ENCODE assay signal across 23 mouse cellular contexts in the genomic region with DNA sequence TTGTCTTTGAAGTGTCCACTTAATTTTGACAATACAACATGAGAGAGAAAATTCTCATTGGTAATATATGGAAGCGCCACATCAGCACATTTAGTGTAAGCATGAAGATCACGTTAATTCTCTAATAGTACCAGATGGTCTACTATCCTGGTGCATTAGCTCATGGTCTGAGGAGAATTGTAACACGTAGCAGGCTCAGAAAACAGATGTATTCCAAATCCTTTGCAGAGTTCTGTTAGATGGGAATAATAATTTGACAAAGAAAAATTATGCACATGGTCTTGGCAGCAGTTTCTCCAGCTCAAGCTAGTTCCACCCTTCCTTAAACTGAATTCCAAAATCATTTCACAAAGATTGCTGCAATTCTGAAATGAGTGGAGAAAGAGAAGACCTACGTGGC. TPM values are rescaled to one million over a fixed set of nuclear protein-coding genes. Genes with fewer than 3 reads are reported as not detected.
DNase-seq lines count a peak whose midpoint lies in the region; ATAC-seq lines count a peak whose summit lies in the region.
"Had no signal": no experiment of that assay in that cellular context is flagged by ENCODE, and none has a peak within 500 bp of the region (broad histone marks: within the 10 kb centered on the region; RNA-seq: fewer than 3 reads in every experiment).

No protein-coding gene starts in this region.

- intact Hi-C loops in heart, postnatal 14 days (cut with DNase I) = no loop called here

- peak; percentile 79 for ATAC-seq in lung, embryonic 16.5 days (ENCODE audit: low read depth)
- no peak; the same call in 1 of the 2 replicates for ATAC-seq in stomach, embryonic 15.5 days (ENCODE audit: insufficient read depth, low FRiP score, low read depth)
- no peak for ATAC-seq in liver, embryonic 11.5 days (replicated peaks; ENCODE audit: low FRiP score)
- ATAC-seq: activated CD4-positive, CD25-positive, alpha-beta regulatory T cell, adult 4 months; Patski had no signal

- no peaks in the 10 kb centered on the region for H3K9me3 ChIP-seq in lung, embryonic 16.5 days (ENCODE audit: control insufficient read depth, low read length)
- H3K9me3 ChIP-seq in stomach, embryonic 15.5 days = no peaks in the 10 kb centered on the region
- no peaks in the 10 kb centered on the region for H3K9me3 ChIP-seq in liver, embryonic 11.5 days (ENCODE audit: control insufficient read depth, low read length)
- H3K9me3 ChIP-seq: embryonic facial prominence, embryonic 12.5 days; hindbrain, embryonic 13.5 days; neural tube, embryonic 12.5 days had no signal

- 51% methylated on average over 4 of the region's 4 CpGs for WGBS in lung, embryonic 16.5 days
- WGBS in stomach, embryonic 15.5 days = 44% methylated on average over 4 of the region's 4 CpGs
- WGBS in liver, embryonic 11.5 days = 71% methylated on average over 4 of the region's 4 CpGs

- no peak overlapping the region for H3K4me3 ChIP-seq in lung, embryonic 16.5 days (ENCODE audit: low read length)
- no peak overlapping the region for H3K4me3 ChIP-seq in stomach, embryonic 15.5 days (replicated peaks)
- H3K4me3 ChIP-seq in liver, embryonic 11.5 days (ENCODE audit: low read depth, low read length) = no peak overlapping the region
- H3K4me3 ChIP-seq: embryonic facial prominence, embryonic 12.5 days; hindbrain, embryonic 13.5 days; layer of hippocampus, adult 2 months; left cerebral cortex, adult 2 months; neural tube, embryonic 12.5 days had no signal

- no peak overlapping the region for H3K4me2 ChIP-seq in lung, embryonic 16.5 days (ENCODE audit: low read depth, low read length)
- no peak overlapping the region for H3K4me2 ChIP-seq in stomach, embryonic 15.5 days
- H3K4me2 ChIP-seq in liver, embryonic 11.5 days = no peak overlapping the region
- H3K4me2 ChIP-seq: embryonic facial prominence, embryonic 12.5 days; hindbrain, embryonic 13.5 days; neural tube, embryonic 12.5 days had no signal

- H3K4me1 ChIP-seq in lung, embryonic 16.5 days (replicated peaks; ENCODE audit: control insufficient read depth, insufficient read depth, low read length) = no peaks in the 10 kb centered on the region
- H3K4me1 ChIP-seq in stomach, embryonic 15.5 days = no peaks in the 10 kb centered on the region
- no peaks in the 10 kb centered on the region for H3K4me1 ChIP-seq in liver, embryonic 11.5 days (replicated peaks; ENCODE audit: control insufficient read depth, insufficient read depth, low read length)
- H3K4me1 ChIP-seq: embryonic facial prominence, embryonic 12.5 days; hindbrain, embryonic 13.5 days; neural tube, embryonic 12.5 days had no signal

- no peaks in the 10 kb centered on the region for H3K36me3 ChIP-seq in lung, embryonic 16.5 days (ENCODE audit: control insufficient read depth, insufficient read depth, low read length)
- no peaks in the 10 kb centered on the region for H3K36me3 ChIP-seq in stomach, embryonic 15.5 days
- H3K36me3 ChIP-seq in liver, embryonic 11.5 days (ENCODE audit: control insufficient read depth, insufficient read depth, low read length) = no peaks in the 10 kb centered on the region
- H3K36me3 ChIP-seq: embryonic facial prominence, embryonic 12.5 days; hindbrain, embryonic 13.5 days; neural tube, embryonic 12.5 days had no signal

- H3K9ac ChIP-seq in lung, embryonic 16.5 days (ENCODE audit: low read length) = no peak overlapping the region
- no peak overlapping the region for H3K9ac ChIP-seq in stomach, embryonic 15.5 days
- H3K9ac ChIP-seq in liver, embryonic 11.5 days (ENCODE audit: low read depth, low read length) = no peak overlapping the region
- H3K9ac ChIP-seq: embryonic facial prominence, embryonic 12.5 days; hindbrain, embryonic 13.5 days; liver, embryonic 14.5 days; neural tube, embryonic 12.5 days had no signal

- DNase-seq in heart, adult 9 months (ENCODE audit: low spot score in 2 of 2) = peak; percentile 46 to 66
- DNase-seq in heart, postnatal 14 days = no peak
- DNase-seq in lung, adult 18-20 months = no peak
- DNase-seq in brain, adult 2 months (ENCODE audit: low read depth, low spot score) = peak; percentile 5
- no peak for DNase-seq in liver, embryonic 11.5 days (ENCODE audit: low spot score)
- DNase-seq: adrenal gland, postnatal 25 days; B cell, adult 2 months; cerebellum, adult 2 months; gastrocnemius, postnatal 25 days; kidney, adult 11 months; thymus, postnatal 36 days had no signal

- H3K27me3 ChIP-seq in lung, embryonic 16.5 days (ENCODE audit: control insufficient read depth, insufficient read depth, low read depth, low read length) = no peaks in the 10 kb centered on the region
- no peaks in the 10 kb centered on the region for H3K27me3 ChIP-seq in stomach, embryonic 15.5 days (replicated peaks)
- no peaks in the 10 kb centered on the region for H3K27me3 ChIP-seq in liver, embryonic 11.5 days (replicated peaks; ENCODE audit: control insufficient read depth, insufficient read depth, low read length)
- H3K27me3 ChIP-seq: embryonic facial prominence, embryonic 12.5 days; hindbrain, embryonic 13.5 days; neural tube, embryonic 12.5 days had no signal

- H3K27ac ChIP-seq in lung, embryonic 16.5 days (ENCODE audit: low read length) = no peak overlapping the region
- 0 out of 2 replicates have a peak overlapping the region, but pooled peaks have one; percentile 57 for H3K27ac ChIP-seq in stomach, embryonic 15.5 days
- H3K27ac ChIP-seq in liver, embryonic 11.5 days (ENCODE audit: low read depth, low read length) = no peak overlapping the region
- H3K27ac ChIP-seq: embryonic facial prominence, embryonic 12.5 days; hindbrain, embryonic 13.5 days; kidney, postnatal 0 days; layer of hippocampus, adult 2 months; left cerebral cortex, adult 2 months; liver, embryonic 14.5 days; neural tube, embryonic 12.5 days had no signal

RNA-seq across cellular contexts. Expression of a gene that starts 21.3 kb away (rescaled TPM):
- 1,000 to 10,000 TPM; 1,086 to 1,192 TPM for total RNA-seq in heart, postnatal 14 days (2021)
- 1,562 and 1,580 TPM in 2 replicates for polyA plus RNA-seq in lung, embryonic 16.5 days (2015; fragmentation: Nextera tagmentation; extraction: Ambion mirVana)
- polyA plus RNA-seq in stomach, embryonic 15.5 days (2015; fragmentation: Nextera tagmentation; extraction: Ambion mirVana) = 1,953 and 2,022 TPM in 2 replicates
- polyA plus RNA-seq in liver, embryonic 11.5 days (2014; fragmentation: Nextera tagmentation; extraction: Ambion mirVana) = 293 and 303 TPM in 2 replicates
- total RNA-seq: megakaryocyte-erythroid progenitor cell, adult 5-6 weeks had no signal
- polyA plus RNA-seq: activated CD4-positive, CD25-positive, alpha-beta regulatory T cell, adult 4 months had no signal

Comparison
In these comparisons a context has a peak if more than half of its experiments do, and no peak if none do; other contexts are left out.
1. DNase-seq: peak in heart, adult 9 months (2 of 2) and brain, adult 2 months (single experiment); none in heart, postnatal 14 days (0 of 2), lung, adult 18-20 months (0 of 2) and liver, embryonic 11.5 days (single experiment).